Mouse (Mus musculus) 416B (cell line): Measurements from ENCODE around the gene Ubr7.

ENCODE experiments used
- DNase-seq: peaks from one replicate; pipeline ENCODE4 v3.0.0; 2011; ENCODE audit warnings: low read depth

Ubr7 gene

DNA sequence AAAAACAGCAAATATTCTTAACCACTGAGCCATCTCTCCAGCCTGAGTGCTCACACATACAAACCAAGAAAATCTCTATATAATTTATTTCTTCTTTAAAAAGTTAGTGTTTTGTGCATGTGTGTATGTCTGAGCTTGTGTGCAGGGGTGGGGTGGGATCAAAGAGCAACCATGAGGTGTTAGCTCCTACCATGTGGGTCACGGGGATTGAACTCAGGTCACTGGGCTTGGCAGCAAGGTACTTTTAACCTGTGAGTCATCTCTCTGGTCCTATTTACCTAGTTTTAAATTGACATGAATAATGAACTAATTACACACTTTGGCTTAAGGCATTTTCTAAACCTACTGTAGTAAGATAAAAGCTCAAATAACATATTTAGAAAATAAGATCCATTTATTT lies 68.6 kb downstream of the Ubr7 start:
- no peak for DNase-seq

DNA sequence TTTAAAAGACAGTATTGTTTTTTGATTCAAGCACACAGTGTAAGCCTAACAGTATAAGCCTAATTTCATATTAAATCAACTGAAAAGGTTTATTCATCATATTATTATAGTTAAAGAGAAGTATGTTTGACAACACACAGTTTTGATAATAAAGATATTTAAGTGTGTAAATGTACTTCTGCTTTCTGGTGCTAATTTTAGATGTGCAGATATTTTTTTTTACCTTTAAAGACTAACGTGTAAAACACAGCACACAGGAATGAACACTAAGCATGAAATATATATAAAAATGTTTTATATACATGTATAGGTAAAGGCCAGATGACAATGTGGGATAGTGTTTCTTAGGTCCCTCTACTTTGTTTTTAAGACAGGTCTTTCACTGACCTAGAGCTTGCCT lies 69.4 kb downstream of the Ubr7 start:
- DNase-seq: no peak
